Mouse (Mus musculus) testis, postnatal 10 days (tissue): ENCODE data around the gene Naaladl2.

Experiments used
- DNase-seq: peaks from one replicate; pipeline ENCODE4 v3.0.0; 2021; ENCODE audit warnings: low spot score

Gene Naaladl2

DNA sequence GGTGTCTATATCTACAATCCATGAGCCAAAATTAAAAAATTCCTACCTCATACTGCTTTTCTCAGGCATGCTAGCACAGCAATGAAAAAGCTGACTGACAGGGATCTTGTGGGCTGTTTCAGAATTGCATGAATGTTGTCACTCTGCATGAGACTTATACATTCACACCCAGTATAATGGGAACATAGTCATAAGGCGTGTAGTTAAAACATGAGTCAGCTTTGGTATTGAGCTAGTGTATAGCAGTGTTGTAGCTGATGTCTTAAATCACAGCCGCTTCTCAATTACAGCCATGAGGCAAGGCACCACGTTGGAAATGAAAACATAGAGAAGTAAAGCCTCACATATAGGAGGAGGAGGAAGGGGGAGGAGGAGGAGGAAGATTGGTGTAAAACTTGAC, 473.6 kb downstream of the Naaladl2 start:
- no peak for DNase-seq

- DNase-seq, result no peak
These were observed 475.8 kb downstream of the Naaladl2 start for GRCm38 (mm10) chr3:24668052-24668916.

DNA sequence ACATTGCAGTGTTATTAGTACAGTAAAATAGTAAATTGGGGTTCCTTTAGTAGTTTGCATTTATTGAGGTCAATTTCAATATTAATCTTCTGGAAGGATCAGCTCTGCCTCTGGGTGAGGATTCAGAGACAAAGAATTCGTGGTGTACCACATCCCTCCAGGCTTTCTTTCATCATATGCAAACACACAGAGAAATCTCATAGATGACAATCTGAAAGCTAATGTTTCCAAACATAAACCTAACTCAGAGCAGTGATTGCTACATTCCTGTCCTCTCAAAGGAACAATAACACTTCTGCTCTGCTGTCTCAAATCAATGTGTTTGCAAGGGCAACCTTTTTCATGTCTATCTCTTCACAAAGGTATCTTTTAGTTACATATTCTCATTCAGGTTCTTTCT, 478.7 kb downstream of the Naaladl2 start:
- no peak for DNase-seq

DNA sequence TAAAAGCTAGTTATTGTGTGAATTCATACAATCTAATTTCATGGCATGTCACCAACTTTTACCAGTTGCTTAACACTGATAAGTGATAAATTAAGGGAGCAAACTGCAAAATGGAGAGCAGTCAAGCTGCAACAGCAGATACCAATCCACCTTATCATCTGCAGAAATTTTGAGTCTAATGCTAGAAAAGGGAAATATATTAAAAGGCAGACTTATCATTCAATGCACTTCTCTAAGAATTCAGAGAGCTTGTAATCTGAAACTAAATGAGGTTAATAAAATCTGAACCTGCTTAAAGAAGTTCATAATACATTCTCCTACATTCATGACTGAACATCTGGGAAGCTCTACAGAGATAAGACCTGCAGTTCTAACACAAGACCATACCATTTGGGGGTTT, 480.3 kb downstream of the Naaladl2 start:
- no peak for DNase-seq

GRCm38 (mm10) chr3:24630032-24630431, 514.0 kb downstream of the Naaladl2 start:
- DNase-seq, result no peak

- DNase-seq, result no peak
These were observed 538.6 kb downstream of the Naaladl2 start for GRCm38 (mm10) chr3:24605485-24605884.

DNA sequence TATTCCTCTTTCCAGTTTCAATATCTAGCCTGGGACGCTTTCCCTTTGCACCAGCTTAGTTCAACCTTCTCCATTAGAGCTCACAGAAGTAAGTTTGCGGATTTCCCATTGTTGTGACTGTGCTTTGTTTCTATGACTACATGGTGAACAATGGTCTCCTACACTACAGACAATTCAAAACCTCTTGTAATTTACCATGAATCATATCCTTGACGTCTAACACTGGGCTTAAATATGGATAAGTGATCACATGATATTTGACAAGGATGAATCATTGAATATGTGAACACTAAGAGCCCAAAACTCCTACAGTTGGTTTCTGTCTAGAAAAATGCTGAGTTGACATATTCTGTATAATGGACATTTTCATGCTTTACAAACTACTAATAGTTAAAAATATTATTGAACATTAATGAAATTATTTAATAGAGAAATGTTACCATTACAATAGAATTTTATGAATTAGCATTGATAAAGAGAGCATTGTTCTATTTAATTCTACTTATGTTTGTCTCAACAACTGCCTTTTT, 539.2 kb downstream of the Naaladl2 start:
- no peak for DNase-seq

GRCm38 (mm10) chr3:24595447-24595846, 548.6 kb downstream of the Naaladl2 start:
- no peak for DNase-seq

DNA sequence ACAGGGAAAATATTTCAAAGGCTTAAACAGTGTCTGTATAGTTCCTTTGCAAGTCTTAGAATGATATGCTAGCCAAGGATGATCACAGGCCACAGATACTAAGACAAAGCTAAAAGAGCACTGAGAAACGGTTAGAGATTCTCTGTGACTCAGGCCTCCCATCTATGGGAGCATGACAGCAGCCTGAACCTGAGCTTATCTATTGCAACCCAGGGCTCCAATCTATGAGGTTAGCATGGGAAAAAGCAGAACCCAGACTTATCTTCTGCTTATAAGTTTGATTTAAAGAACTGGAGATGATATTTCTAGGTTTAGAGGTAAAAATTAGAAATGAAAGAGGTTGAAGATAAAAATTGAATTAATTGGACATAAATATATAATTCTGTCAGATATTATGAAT, 587.4 kb downstream of the Naaladl2 start:
- no peak for DNase-seq

GRCm38 (mm10) chr3:24553701-24554100, 590.4 kb downstream of the Naaladl2 start:
- no peak for DNase-seq

GRCm38 (mm10) chr3:24552631-24553030, 591.4 kb downstream of the Naaladl2 start:
- no peak for DNase-seq

- no peak for DNase-seq
These were observed 610.1 kb downstream of the Naaladl2 start for GRCm38 (mm10) chr3:24533775-24534458.

DNA sequence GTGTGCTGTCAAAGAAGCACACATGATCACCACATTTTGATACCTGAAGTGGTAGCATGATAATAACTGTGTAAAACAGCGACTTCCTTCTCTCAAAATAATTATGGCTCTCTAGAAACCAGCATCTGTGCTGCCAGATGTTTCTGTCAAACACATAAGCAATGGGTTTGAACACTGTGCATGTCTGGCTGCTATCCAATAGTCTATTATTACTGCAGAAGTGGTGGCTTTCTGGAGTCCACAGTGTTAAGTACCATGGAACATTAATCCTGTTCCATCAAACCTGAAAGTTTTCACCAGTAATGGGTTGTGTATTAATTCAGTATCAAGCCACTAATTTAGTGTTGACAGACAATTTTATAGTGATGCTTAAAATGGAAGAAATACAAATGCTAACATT, 629.1 kb downstream of the Naaladl2 start:
- no peak for DNase-seq

- no peak for DNase-seq
These were observed 657.5 kb downstream of the Naaladl2 start for GRCm38 (mm10) chr3:24486456-24487112.

- no peak for DNase-seq
These were observed 680.1 kb downstream of the Naaladl2 start for GRCm38 (mm10) chr3:24463941-24464340.

DNA sequence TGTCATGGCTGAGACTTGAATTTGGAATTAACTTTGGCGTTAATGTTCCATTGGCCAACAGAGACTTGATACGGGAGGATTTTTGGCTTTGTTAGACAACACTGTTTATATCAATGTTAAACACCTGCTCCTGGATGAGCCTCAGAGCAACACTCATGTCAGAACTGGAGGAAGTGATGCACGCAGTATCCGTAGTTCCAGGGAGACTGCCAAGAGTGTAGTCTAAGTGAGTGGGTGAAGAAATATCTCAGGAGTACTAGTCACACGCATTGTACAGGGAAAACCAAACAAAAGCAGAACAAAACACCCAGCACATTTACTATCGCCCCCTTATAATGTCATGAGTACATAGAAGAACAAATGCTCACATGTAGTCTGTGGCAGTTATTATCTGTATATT, 703.4 kb downstream of the Naaladl2 start:
- no peak for DNase-seq

DNA sequence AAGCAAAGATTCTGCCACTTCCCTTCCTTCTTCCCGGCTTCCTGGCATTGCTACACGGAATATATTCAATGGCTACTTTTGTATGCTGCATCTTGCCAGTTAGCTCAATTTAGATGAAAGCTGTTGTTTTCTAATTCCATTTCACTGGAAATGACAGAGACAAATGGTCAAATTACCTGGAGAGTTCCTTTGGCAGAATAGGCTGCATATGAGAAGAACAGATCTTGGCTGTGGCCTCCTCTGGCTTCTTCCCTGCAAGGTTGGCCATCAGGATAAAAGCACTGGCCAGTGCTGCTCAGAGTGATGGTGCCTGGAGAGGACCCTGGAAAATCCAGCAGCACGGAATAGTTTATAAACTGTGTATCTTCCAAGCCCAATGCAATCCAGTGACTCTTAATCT, 711.3 kb downstream of the Naaladl2 start:
- no peak for DNase-seq

GRCm38 (mm10) chr3:24391737-24392136, 752.3 kb downstream of the Naaladl2 start:
- no peak for DNase-seq

DNA sequence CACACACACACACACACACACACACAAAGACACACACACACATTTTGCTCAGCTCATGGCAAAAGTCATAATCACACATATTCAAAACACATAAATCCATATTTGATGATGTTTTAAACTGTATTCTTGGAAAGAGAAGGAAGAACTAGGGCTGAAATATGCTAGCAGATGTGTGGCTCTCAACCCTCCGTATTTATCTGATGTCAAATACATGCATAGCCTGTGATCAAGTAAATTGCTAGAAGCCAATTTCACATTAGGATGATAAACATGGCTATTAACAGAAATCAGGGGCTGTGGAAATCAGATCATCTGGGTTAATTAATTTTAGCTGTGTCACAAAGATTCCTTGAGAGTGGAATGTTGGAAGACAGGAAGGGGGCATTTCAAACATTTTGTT, 752.8 kb downstream of the Naaladl2 start:
- no peak for DNase-seq

DNA sequence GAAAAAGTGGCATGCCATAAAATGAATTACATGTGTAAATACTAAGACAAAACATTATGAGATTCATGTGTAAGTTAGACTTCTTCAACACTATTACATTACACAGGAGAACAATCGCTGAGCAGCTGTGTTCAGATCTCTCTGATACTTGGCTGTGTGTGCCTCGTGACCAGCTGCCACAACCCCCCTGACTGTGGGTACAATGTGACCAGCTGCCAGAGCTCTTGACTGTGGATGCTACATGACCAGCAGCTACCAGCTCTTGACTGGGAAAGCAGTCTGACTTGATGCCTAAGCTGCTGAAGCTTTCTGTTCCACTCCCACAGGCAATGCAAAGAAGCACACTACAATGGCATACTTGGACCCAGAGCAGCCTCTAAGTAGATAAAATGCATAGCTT, 789.1 kb downstream of the Naaladl2 start:
- no peak for DNase-seq

DNA sequence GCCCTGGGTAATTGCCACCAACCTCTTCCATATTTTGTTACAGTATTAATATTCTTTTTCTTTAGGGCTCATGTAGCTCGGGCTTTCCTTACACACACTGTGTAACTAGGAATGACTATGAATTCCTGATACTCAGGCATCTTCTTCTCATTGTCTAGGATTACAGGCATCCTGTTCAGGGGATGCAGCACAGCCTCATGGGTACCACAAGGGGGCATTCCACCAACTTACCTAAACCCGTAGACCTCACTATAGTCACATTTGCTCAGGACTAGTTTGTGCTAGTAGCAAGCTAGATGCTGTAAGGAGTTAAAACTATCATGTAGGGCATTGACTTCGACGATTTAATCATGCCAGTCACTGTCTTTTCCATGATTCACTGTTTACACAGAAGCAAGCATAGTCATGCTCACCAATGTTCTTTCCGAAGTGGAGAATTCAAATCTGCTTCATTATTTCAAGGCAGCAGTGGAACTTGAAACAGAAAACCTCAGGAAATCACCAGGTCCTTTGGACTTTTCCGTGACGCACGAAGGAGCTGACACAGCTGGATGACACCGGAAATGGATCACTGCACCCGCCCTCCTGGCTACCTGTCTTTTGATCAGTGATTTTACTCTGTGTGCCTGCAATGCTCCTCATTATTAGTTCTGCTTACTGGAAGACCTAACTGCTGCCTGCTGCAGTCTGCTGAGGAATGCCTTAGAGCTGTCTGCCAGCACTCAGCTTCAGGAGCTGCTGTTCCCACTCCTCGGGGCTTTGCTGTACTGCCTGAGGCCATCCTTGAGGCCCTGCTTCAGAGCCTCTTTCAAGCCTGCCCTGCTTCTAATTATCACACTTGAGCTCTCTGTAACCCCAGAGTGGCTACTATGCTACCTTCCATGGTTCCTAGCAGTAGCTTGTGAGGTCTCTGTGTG, 822.3 kb downstream of the Naaladl2 start:
- no peak for DNase-seq
